Mouse (Mus musculus): ENCODE measurements at regions not wholly inside any gene's neighbourhood (a gene's known extent, or its start where the extent isn't known, plus 50 kb on each side); places are given as distances from the start of the nearest gene placed in this dataset.

DNA sequence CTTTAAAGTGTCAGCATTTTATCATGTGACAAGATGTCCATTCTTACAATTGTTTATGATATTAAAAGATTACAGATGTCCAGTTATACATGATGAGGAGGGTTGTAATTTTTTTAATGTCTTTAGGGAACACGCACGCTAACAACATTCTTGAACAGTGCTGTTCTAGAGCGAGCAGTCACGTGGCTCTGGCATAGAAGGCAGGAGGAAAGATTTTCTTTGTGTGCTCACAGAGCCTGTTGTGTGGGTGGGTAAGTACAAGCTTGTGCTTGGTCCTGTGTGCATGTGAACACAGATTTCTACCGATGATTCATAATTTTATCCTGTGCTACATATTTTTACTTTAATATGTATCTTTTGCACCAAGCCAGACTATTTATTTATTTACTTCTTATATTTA lies 169.1 kb upstream of the Rreb1 start:
- TF ChIP-seq CTCF (IDR thresholded peaks at IDR 0.05; ENCODE audit: low read depth) (no peak), EP300 (optimal IDR thresholded peaks at IDR 0.05) (no peak)

Data from stomach, postnatal 0 days (tissue).